Mouse (Mus musculus) liver, adult 2 months (tissue): ENCODE results near the gene Nufip2.

Source experiments
- CTCF ChIP-seq: fragments of 200-500 bp; IDR thresholded peaks from 2 replicates; pipeline ENCODE4 v1.5.1; 2011; ENCODE audit warnings: low read depth, low read length, control low read depth
- POLR2A ChIP-seq: fragments of 200-500 bp; IDR thresholded peaks from 2 replicates; pipeline ENCODE4 v1.6.1; 2011; ENCODE audit warnings: low read length, control low read depth; ENCODE audit not compliant: insufficient read depth; ENCODE audit errors: extremely low read depth

- TF ChIP-seq CTCF: no peak
- no peak for TF ChIP-seq POLR2A
Measured at GRCm38 (mm10) chr11:77753469-77753868, 67.5 kb downstream of the Nufip2 start.
